Mouse (Mus musculus): Measurements from ENCODE around the gene Gm20517.

Gene Gm20517

DNA sequence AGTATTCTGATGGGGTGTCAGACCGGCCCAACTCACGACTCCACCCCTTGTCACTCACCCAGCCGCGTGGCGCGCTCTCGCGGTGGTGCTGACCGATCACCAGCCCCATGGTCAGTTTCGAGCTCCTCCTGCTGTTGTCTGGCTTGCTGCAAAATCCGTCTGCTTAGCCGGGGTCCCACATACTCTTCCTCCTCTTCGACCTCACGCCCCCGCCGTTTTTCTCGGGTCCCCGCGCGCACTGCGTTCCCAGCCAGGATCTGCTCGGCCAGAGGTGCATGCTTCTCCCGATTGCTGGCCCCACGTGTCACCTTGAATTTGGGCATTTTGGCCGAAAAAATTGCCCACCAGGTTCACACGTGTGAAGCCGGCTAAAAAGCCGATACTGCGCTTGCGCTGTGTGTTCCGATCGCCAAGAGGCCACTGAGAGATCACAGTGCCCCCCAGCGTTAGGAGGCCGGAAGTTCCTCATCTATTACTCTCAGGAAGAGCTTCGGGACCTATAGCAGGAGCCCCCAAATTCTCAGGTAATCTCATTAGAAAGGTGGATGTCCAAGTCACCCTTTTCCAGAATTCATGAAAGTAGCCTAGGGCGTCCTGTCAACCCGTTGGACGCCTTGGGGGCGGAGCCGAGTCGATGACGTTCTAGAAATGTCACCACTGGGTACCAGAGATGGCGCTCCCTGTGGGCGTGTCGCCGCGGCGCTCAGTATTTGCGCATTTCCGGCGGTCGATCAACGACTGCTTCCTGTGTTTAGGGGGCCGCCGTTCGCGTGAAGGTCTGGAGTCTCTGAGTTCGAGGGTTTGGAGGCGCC lies at the start of gene Gm20517, which contains the start of the genes Bysl and Med20:
Gene Gm20517, plus strand, starts transcription at position 741 of the 812 bp plus-strand sequence.
Gene Bysl, minus strand, starts transcription at position 644 of the 812 bp plus-strand sequence.
Gene Med20, plus strand, starts transcription at position 734 of the 812 bp plus-strand sequence.
- peak; percentile 99 for DNase-seq (ENCODE audit: extremely low spot score, low spot score)

- DNase-seq (ENCODE audit: extremely low spot score, low spot score) = no peak
Measured at GRCm38 (mm10) chr17:47562875-47563274, 48.5 kb upstream of the Gm20517 start.

DNA sequence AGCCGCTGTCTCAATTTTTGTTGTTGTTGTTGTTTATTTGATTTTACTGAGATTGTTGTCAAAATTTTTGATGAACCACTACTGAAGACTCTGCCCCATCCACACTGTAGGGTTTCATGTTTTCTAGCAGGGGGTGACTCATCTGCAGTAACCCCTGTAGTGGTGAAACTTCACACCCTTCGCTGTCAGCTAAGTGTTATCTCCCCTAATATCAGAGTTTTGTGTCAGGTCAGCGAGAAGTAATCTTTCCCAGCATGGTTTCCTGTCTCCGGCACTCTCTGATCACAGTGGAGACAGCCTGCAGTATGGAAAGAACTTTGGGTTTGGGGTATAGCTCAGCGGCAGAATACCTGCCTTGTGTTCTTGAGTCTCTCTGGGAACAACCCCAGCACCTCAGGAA lies 46.8 kb upstream of the Gm20517 start:
- no peak for DNase-seq (ENCODE audit: extremely low spot score, low spot score)

- DNase-seq (ENCODE audit: extremely low spot score, low spot score) = no peak
Measured at GRCm38 (mm10) chr17:47566133-47566532, 45.3 kb upstream of the Gm20517 start.

DNA sequence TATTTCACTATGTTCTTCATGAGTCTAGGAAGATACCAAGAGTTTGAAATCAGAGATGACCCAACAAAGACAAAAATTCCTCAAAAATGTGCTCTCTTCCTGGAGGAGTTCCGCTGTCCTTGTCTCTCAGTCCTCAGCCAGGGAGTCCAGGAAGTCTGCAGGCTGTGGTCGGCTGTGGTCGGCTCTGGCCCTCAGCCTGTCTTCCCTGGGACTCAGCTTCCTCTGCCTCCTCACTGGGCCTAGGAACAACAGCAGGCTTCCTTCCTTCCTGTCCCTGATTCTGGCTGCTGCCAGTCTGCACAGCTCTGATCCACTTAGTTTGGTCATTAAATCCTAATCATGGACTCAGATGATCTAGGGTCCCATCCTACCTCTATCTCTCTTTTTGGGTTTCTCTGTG lies 44.1 kb upstream of the Gm20517 start:
- no peak for DNase-seq (ENCODE audit: extremely low spot score, low spot score)

GRCm38 (mm10) chr17:47568389-47568788 lies 43.0 kb upstream of the Gm20517 start:
- no peak for DNase-seq (ENCODE audit: extremely low spot score, low spot score)

- no peak for DNase-seq (ENCODE audit: extremely low spot score, low spot score)
Measured at GRCm38 (mm10) chr17:47568951-47569527, 42.4 kb upstream of the Gm20517 start.

- peak; percentile 54 for DNase-seq (ENCODE audit: extremely low spot score, low spot score)
Measured at GRCm38 (mm10) chr17:47571621-47572020, 39.8 kb upstream of the Gm20517 start.

DNA sequence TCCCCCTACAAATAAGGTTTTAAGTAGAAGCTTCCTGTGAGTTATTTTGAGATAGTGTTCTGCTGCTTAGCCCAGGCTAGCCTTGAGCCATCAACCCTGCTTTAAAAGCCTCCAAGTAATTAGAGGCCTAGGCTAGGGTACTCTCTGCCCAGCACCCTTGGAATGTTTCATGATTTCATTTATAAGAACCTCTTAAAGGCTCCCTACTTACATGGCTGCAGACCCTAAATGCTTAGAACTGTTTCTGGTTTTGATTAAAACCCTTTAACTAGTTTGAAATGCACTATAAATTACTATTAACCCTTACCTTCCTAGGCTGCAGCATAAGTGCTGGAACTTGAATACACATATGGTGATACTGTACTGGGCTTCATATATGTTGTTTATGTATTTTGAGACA lies 39.0 kb upstream of the Gm20517 start:
- DNase-seq (ENCODE audit: extremely low spot score, low spot score) = no peak

DNA sequence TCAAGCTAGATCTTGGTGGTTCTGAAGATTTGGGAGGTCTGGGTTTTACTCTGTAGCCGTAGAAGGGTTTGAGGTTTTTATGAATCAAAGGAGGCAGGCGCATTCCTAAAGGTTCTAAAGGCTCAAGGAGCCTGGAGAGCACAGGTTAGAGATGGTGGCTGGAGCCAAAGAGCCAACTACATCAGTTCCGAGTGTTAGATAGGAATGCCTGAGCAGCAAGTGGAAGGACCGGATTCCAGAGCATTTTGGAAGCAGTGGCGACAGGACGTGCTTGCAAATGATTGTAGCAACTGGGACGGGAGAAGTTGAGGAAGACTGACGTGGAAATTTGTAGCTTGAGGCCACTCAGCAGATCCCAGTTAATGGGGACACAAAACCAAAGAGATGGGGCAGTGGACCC lies 37.4 kb upstream of the Gm20517 start:
- DNase-seq (ENCODE audit: extremely low spot score, low spot score) = no peak

DNA sequence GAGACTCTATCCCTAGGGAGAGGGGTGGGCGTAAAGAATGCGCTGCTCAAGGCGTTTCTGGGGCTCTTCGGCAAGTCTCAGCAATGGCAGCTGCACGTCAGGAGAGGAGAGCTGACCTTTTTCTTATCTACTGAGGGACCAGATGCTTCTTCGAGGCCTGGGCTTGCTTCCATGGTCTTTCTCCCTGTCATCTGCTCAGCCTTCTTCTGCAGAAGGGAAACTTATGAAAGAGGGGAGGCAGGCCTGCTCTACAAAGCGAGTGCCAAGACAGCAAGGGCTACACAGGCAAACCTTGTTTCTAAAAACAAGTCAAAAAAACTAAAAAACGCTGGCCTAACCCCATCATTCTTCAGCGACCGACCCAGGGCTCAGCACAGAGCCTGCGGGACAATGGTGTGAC lies 36.6 kb upstream of the Gm20517 start:
- DNase-seq (ENCODE audit: extremely low spot score, low spot score) = no peak

- no peak for DNase-seq (ENCODE audit: extremely low spot score, low spot score)
Measured at GRCm38 (mm10) chr17:47578655-47579054, 32.7 kb upstream of the Gm20517 start.

GRCm38 (mm10) chr17:47580962-47581361 lies 30.4 kb upstream of the Gm20517 start:
- DNase-seq (ENCODE audit: extremely low spot score, low spot score) = no peak

GRCm38 (mm10) chr17:47588517-47588916 lies 22.9 kb upstream of the Gm20517 start:
- DNase-seq (ENCODE audit: extremely low spot score, low spot score) = no peak

GRCm38 (mm10) chr17:47591073-47591472 lies 20.3 kb upstream of the Gm20517 start:
- DNase-seq (ENCODE audit: extremely low spot score, low spot score) = no peak

DNA sequence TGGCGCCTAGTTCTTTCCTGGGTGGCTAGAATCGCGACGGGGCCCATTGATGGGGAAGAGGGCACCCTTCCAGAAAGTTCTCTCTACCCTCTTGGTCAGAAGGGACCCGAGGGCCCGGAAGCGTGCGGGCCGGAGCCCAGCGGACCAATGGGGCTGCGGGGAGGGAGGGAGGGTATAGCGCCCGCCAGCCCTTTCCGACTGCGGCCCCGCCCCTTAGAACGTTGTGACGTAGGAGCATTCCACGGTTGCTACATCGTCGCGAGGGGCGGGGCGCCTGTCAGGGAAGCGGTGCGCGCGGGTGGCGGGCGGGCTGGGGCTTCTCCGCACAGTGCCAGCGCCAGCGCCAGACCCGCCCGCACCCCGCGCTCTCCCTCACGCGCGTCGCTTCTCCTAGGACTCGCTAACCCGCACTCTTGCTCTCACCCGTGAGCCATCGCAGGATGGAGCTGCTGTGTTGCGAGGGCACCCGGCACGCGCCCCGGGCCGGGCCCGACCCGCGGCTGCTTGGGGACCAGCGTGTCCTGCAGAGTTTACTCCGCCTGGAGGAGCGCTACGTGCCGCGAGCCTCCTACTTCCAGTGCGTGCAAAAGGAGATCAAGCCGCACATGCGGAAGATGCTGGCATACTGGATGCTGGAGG lies 18.1 kb upstream of the Gm20517 start:
- DNase-seq (ENCODE audit: extremely low spot score, low spot score) = peak; percentile 93

DNA sequence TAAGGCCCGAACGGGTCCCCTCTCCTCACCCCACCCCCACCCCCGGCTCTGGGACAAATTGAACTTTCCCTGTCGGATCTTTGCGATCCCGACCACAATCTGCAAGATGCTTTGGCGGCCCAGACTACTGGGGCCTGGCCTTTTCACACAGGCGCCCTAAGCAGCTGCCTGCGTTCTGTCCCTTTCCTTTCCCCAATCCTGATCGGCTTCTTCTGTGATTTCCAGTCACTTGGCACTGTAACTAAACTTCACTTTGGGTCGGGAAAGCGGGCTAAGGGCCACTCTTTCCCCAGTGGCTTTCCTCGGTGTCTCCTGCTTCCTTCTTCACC lies 17.6 kb upstream of the Gm20517 start:
- no peak for DNase-seq (ENCODE audit: extremely low spot score, low spot score)

DNA sequence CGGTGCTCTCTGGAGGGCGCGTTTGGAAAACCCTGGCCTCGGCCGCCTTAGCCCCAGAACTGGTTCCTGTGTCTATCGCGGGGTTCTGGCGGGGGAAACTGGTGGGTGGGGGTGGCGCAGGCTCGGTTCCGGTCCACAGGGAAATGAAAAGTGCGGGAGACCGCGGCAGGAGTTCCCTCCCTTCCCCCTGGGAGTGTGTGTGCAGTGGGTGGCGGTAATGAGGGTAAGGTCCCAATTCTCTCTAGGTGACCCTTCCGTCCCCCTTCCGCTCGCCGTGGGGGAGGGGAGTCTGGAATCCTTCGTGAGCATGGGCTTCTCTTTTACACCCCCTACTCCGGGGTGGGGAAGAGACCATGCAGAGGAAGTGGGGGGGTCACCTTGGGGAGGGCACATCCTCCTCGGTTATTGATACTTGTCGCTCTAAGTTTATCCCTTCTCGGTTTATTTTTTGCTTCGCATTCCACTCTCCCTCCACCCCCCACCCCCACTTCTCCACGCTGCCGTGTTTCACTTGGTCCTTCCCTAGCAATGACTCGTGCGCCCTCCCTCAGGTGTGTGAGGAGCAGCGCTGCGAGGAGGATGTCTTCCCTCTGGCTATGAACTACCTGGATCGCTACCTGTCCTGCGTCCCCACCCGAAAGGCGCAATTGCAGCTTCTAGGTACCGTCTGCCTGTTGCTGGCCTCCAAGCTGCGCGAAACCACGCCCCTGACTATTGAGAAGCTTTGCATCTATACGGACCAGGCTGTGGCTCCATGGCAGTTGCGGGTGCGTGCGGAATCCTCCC lies 17.0 kb upstream of the Gm20517 start:
- peak; percentile 53 for DNase-seq (ENCODE audit: extremely low spot score, low spot score)

- no peak for DNase-seq (ENCODE audit: extremely low spot score, low spot score)
Measured at GRCm38 (mm10) chr17:47594969-47595247, 16.5 kb upstream of the Gm20517 start.

DNA sequence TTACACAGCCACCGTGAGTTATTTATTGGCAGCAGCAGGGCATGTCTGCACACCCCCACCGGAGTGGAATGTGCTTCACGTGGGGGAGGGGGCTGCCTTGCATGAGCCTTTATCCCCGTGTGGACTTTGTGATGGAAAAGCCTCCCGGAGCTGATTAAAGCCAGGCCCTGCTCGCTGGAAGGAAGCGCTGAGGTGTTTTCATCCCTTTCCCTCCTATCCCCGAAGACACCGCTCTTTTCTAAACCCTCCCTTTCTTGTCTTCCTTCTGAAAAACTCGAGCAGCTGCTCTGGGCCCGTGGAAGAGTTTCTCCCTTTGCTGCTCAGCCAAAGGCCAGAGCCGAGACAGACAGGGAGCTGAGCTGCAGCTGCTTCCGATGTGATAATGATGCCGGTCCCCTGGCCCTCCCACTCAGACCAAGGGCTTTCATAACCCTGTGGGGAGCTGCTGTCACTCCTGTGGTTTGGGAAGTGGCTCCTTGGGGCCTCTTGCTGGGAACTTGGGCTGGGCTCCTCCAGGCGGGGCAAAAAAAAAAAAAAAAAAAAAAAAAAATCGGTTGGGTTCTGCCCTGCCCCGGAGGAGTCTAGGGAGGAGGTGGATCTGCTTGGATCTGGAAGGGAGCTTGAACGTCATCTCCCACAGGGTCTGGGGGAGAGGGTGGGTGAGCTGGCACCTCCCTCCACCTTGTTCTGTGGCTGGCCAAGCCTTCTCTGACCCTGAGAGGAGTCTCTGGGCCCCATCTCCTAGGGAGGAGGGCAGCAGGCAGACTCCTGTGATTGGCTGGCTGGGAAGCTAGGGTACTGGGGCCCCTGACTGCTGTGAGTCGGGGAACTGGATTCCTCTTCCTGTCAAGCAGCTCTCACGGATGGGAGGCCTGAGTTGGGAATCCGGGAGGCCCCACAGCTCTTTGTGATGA lies 15.9 kb upstream of the Gm20517 start:
- peak; percentile 78 for DNase-seq (ENCODE audit: extremely low spot score, low spot score)

Data from neural tube, embryonic 10.5 days (tissue).